Mouse (Mus musculus): ENCODE results near the gene Dhrs3. TPM values are rescaled to one million over a fixed set of nuclear protein-coding genes. Genes with fewer than 3 reads are reported as not detected.
A peak's percentile ranks its signal among the peaks of the same experiment; 100 is the strongest.

The Dhrs3 gene
- total RNA-seq, 2 experiments from 2014 or later = 16.4 to 22.8 TPM

- intact Hi-C loops (cut with DNase I) = no loop called here
- DNase-seq = no peak
These were observed 38.5 kb downstream of the Dhrs3 start for GRCm38 (mm10) chr4:144931167-144931566.

DNA sequence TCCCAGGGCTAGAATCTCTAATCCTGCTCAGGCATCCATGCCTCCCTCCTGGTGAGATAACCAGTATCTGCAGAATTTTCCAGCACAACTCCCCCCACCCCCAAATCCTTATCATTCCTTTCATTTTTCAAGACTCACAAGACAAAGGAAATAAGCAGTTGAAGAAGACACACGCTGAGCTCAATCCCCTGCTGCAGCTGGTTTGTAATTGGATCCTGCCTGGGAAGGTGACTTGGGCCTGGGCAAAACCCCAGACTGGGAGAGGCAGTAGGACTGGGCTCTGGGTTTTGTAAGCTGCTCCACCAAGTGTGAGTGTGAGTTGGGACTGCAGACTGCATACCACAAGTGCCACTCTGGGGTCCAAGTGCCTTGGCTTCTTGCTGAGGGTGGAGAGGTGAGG, 41.9 kb downstream of the Dhrs3 start:
- intact Hi-C loops (cut with DNase I) = no loop called here
- no peak for DNase-seq

GRCm38 (mm10) chr4:144936563-144937154, 44.0 kb downstream of the Dhrs3 start:
- peak; percentile 83 for DNase-seq
- intact Hi-C loops (cut with DNase I) = no loop called here

DNA sequence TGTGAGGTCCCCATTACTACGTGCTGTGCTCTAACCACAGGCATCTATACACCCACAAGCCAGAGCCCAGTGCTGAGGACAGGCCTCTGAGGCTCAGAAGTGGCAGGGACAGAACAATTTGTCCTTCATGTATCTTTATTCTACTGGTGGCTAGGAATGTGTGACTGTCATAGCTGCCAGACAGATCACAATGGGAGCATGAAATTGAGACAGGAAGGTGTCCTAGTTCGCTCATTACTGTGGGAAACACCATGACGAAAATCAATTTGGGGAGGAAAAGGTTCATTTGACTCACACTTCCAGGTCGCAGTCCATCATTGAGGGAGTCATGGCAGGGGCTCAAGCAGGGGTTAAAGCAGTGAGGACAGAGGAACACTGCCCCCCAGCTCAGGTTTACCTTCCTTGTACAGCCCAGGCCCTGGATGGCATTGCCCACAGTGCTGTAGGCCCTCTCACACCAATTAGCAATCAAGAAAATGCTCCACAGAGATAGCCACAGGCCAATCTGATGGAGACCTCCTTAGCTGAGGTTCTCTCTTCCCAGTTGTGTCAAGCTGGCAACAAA, 47.3 kb downstream of the Dhrs3 start:
- no peak for DNase-seq
- intact Hi-C loops (cut with DNase I) = no loop called here

DNA sequence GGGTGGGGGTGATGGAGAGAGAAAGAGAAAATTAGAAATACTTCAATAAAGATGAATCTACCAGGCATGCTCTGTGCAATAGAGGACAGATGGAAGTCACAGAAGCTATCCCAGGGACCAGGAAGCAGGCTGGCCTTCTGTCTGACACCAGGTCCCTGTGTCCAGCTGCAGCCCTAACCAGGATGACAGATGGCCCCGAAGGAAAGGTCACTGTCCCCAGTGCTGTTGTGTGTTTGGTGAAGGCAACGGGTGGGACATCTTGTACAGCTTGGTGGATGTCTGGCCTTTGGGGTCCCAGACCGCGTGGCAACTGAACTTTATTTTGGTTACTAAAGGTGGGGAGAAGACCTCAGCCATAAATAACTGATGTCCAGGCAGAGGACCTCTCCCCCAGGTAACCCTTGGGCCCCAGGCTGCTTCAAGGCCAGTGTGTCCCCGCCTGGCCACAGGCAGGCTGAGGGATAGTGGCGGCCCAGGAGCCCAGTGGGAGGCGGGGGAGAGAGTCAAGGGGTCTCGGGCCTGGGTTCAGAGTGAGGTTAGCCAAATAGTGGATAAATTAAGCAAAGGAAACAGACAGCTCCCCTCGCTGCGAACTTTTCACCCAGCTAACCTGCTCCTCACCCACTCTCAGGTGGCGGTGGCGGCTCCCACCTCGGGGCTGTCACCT, 48.3 kb downstream of the Dhrs3 start:
- DNase-seq = no peak
- intact Hi-C loops (cut with DNase I) = no loop called here

DNA sequence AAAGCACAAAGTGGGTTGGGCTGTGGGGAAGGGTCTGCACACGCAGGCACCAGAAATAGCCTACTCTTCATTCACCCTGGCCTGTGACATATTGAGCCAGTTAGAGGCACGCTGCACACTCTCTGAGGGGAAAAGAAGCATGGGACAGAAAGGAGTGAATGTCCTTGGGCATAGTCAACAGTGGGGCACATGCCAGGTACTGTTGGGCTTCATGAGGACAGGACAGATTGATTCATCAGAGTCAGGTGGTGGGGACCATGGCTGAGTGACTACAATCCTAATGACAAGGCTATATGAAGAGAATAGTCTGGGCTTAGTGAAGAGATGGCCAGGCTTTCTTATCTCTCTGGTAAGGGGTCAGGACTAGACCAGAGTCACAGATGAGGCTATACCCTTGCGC, 49.8 kb downstream of the Dhrs3 start:
- DNase-seq = no peak
- intact Hi-C loops (cut with DNase I) = no loop called here

DNA sequence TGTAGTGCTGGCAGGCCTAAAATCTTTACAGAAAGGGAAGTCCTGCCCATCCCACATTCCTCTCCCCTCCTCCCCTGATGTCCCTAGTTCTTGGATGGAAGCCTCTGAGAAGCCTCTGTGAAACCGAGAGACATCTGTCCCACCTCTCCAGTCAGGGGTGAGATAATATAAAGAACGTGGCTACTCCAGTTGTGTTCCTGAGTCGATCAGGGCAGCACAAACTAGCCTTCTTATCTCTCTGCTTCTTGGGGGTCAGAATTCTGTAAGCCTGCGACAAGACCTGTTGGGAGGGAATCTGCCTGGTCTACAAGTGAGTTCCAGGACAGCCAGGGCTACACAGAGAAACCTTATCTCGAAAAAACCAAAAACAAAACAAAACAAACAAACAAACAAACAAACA, 50.6 kb downstream of the Dhrs3 start:
- DNase-seq = no peak

DNA sequence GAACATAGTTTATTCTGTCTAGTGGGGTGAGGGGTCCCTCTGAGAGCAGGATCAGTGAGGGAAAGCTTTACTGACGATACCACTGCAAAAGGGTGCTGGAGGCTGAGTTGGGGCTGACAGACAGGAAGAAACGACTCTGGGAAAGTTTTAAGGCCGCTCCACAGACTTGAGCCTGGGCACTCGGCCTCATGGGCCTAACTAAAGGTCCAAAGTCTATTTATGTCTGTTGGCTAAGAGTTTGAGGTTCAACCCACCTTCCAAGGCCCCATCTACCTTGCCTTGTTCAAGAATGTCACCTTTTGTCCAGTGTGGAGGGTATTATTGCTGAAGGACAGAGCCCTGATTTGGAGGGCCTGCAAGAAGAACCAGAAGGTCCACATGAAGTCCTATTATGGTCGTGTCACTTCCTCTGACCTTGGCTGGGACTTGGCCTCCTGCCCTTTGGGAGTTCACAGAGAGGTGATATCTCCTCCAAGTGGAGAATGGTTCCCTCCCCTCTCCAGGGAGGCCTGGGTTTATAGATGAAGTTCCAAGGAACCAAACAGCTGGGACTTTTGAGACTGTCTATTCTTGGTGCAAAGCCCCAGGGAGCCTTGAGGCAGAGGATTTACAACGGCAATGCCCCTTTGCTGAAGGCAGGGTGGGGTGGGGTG, 55.2 kb downstream of the Dhrs3 start:
- intact Hi-C loops (cut with DNase I) = no loop called here
- no peak for DNase-seq

More for the DNA sequence above, 50.6 kb downstream of the Dhrs3 start:
- intact Hi-C loops (cut with DNase I) = no loop called here

GRCm38 (mm10) chr4:144949441-144950326, 57.1 kb downstream of the Dhrs3 start:
- DNase-seq = peak; percentile 78
- intact Hi-C loops (cut with DNase I) = no loop called here

GRCm38 (mm10) chr4:144950327-144950711, 57.7 kb downstream of the Dhrs3 start:
- intact Hi-C loops (cut with DNase I) = no loop called here

GRCm38 (mm10) chr4:144950883-144951282, 58.3 kb downstream of the Dhrs3 start:
- no peak for DNase-seq
- intact Hi-C loops (cut with DNase I) = no loop called here

More at GRCm38 (mm10) chr4:144950327-144950711, 57.7 kb downstream of the Dhrs3 start:
- DNase-seq = no peak

GRCm38 (mm10) chr4:144951859-144952258, 59.2 kb downstream of the Dhrs3 start:
- no peak for DNase-seq
- intact Hi-C loops (cut with DNase I) = no loop called here

- intact Hi-C loops (cut with DNase I) = no loop called here
- no peak for DNase-seq
These were observed 60.8 kb downstream of the Dhrs3 start for GRCm38 (mm10) chr4:144953421-144953820.

GRCm38 (mm10) chr4:144955863-144956262, 63.2 kb downstream of the Dhrs3 start:
- intact Hi-C loops (cut with DNase I) = no loop called here

GRCm38 (mm10) chr4:144956293-144956692, 63.7 kb downstream of the Dhrs3 start:
- intact Hi-C loops (cut with DNase I) = no loop called here
- no peak for DNase-seq

More at GRCm38 (mm10) chr4:144955863-144956262, 63.2 kb downstream of the Dhrs3 start:
- no peak for DNase-seq

GRCm38 (mm10) chr4:144957186-144957585, 64.6 kb downstream of the Dhrs3 start:
- intact Hi-C loops (cut with DNase I) = no loop called here
- DNase-seq = no peak

DNA sequence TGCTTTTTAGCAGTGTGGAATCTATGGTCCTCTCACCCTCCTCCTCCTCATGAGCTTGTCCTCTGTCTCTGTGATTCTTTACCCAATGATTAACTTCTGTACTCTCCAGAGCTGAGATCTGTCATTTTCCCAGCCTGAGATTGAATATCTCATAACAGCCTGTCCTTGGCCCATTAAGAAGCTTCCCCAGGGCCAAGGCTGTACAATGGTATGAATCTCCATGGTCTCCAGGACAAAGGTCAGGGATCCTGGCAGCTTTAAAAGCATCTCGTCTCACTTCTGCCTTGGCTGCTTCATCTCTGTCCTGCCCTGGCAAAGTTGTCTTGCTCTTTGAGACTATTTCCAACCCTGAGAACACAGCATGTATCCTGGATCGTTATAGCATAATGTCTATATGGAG, 65.1 kb downstream of the Dhrs3 start:
- intact Hi-C loops (cut with DNase I) = no loop called here
- DNase-seq = no peak

GRCm38 (mm10) chr4:144960188-144960904, 67.7 kb downstream of the Dhrs3 start:
- DNase-seq = no peak
- intact Hi-C loops (cut with DNase I) = no loop called here

- no peak for DNase-seq
- intact Hi-C loops (cut with DNase I) = no loop called here
These were observed 68.6 kb downstream of the Dhrs3 start for GRCm38 (mm10) chr4:144961232-144961631.

DNA sequence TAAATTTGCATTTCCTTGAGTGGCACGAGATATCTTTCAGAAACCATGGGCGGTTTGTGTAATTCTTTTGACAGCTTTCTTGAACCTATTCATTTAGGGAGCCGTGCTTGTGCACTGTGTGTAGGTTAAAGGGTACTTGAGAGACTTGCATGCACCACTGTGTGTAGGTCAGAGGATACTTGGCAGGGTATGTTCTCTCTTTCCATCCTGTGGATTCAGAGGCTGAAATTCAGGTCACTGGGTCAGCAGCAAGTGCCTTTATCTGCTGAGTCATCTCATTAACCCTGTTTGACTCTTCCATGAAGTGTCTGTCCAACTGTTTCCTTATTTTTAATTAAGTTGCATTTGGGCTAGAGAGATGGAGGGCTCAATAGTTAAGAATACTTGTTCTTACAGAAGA, 69.1 kb downstream of the Dhrs3 start:
- intact Hi-C loops (cut with DNase I) = no loop called here
- no peak for DNase-seq

All from left cerebral cortex, postnatal 4 days (tissue).